ENCODE assay signal across 19 mouse cellular contexts in the genomic region with DNA sequence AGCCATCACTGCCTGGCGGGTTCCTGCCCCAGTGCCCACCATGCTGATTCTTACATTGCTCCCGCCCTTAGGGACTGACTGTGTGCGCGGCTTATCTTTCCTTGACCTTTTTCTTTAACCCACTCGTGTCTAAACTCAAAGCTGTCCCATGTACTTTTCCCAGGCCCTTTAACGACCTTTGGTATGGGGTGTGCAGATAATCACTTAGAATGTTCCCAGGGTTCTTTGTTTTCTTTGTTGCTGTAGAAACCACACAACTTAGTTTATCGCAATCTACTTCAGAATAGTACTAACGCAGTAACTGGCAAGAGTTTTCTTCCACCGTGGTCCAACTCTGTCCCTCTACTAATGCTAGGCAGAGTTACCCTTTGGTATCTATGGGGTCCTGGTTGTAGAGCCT.
A peak's percentile ranks its signal among the peaks of the same experiment; 100 is the strongest.
DNase-seq lines count a peak whose midpoint lies in the region; ATAC-seq and TF ChIP-seq lines count a peak whose summit lies in the region.
"Had no signal": no experiment of that assay in that cellular context is flagged by ENCODE, and none has a peak within 500 bp of the region (broad histone marks: within the 10 kb centered on the region; RNA-seq: fewer than 3 reads in every experiment).

No protein-coding gene starts in this region.

- no peak for DNase-seq in heart, adult 9 months (ENCODE audit: low spot score in 2 of 2)
- DNase-seq: adrenal gland, adult 2 months; adrenal gland, adult 8-10 months; adrenal gland, postnatal 10 days; adrenal gland, postnatal 14 days; adrenal gland, postnatal 25 days; adrenal gland, postnatal 36 days; B cell, adult 2 months; cerebellum, adult 11 months; cerebellum, adult 11-12 months; cerebellum, adult 18-20 months had no signal

- H3K27ac ChIP-seq in intestine, embryonic 16.5 days (ENCODE audit: low read length) = no peak overlapping the region
- no peak overlapping the region for H3K27ac ChIP-seq in intestine, embryonic 15.5 days
- no peak overlapping the region for H3K27ac ChIP-seq in intestine, postnatal 0 days (ENCODE audit: low read depth, low read length)

- no peaks in the 10 kb centered on the region for H3K9me3 ChIP-seq in intestine, embryonic 16.5 days (ENCODE audit: control insufficient read depth, low read length)
- H3K9me3 ChIP-seq in intestine, embryonic 15.5 days = no peaks in the 10 kb centered on the region
- H3K9me3 ChIP-seq in intestine, postnatal 0 days (ENCODE audit: control insufficient read depth) = no peaks in the 10 kb centered on the region
- H3K9me3 ChIP-seq: G1E had no signal

- H3K27me3 ChIP-seq in intestine, embryonic 16.5 days (replicated peaks; ENCODE audit: control insufficient read depth, insufficient read depth, low read length) = no peaks in the 10 kb centered on the region
- H3K27me3 ChIP-seq in intestine, embryonic 15.5 days (replicated peaks) = no peaks in the 10 kb centered on the region
- no peaks in the 10 kb centered on the region for H3K27me3 ChIP-seq in intestine, postnatal 0 days (replicated peaks; ENCODE audit: control insufficient read depth, insufficient read depth, low read length)
- H3K27me3 ChIP-seq: CH12.LX, Patski had no signal

- H3K4me1 ChIP-seq in intestine, embryonic 16.5 days (ENCODE audit: control insufficient read depth, insufficient read depth, low read length) = peaks cover 6% of the 10 kb centered on the region; the same call in 1 of the 2 replicates
- 0 out of 2 replicates have a peak, but pooled peaks cover 7% of the 10 kb centered on the region for H3K4me1 ChIP-seq in intestine, embryonic 15.5 days (replicated peaks)
- no peaks in the 10 kb centered on the region for H3K4me1 ChIP-seq in intestine, postnatal 0 days (replicated peaks; ENCODE audit: control insufficient read depth, insufficient read depth, low read length)

- H3K9ac ChIP-seq in intestine, embryonic 16.5 days (ENCODE audit: low read depth, low read length) = no peak overlapping the region
- no peak overlapping the region for H3K9ac ChIP-seq in intestine, embryonic 15.5 days
- H3K9ac ChIP-seq in intestine, postnatal 0 days (ENCODE audit: low read depth, low read length) = no peak overlapping the region

- no peak overlapping the region for H3K4me3 ChIP-seq in intestine, embryonic 16.5 days (ENCODE audit: low read length)
- H3K4me3 ChIP-seq in intestine, embryonic 15.5 days (replicated peaks) = no peak overlapping the region
- H3K4me3 ChIP-seq in intestine, postnatal 0 days (ENCODE audit: low read depth, low read length) = no peak overlapping the region

- peak; percentile 54 for ATAC-seq in intestine, embryonic 16.5 days
- no peak for ATAC-seq in intestine, embryonic 15.5 days
- ATAC-seq in intestine, postnatal 0 days = peak; percentile 62
- ATAC-seq: activated CD4-positive, CD25-positive, alpha-beta regulatory T cell, adult 4 months; CD4-positive, CD25-positive, alpha-beta regulatory T cell, adult 4 months; Patski had no signal

- H3K4me2 ChIP-seq in intestine, embryonic 16.5 days (ENCODE audit: low read depth, low read length) = no peak overlapping the region
- no peak overlapping the region for H3K4me2 ChIP-seq in intestine, embryonic 15.5 days (replicated peaks)
- H3K4me2 ChIP-seq in intestine, postnatal 0 days (replicated peaks; ENCODE audit: low read depth) = no peak overlapping the region

- WGBS in intestine, embryonic 16.5 days = 85% methylated on average over 9 of the region's 9 CpGs
- 84% methylated on average over 9 of the region's 9 CpGs for WGBS in intestine, embryonic 15.5 days
- WGBS in intestine, postnatal 0 days = 62% methylated on average over 9 of the region's 9 CpGs

- H3K36me3 ChIP-seq in intestine, embryonic 16.5 days (ENCODE audit: control insufficient read depth, insufficient read depth, low read length) = no peaks in the 10 kb centered on the region
- no peaks in the 10 kb centered on the region for H3K36me3 ChIP-seq in intestine, embryonic 15.5 days
- peaks cover 12% of the 10 kb centered on the region; the same call in 1 of the 2 replicates for H3K36me3 ChIP-seq in intestine, postnatal 0 days (ENCODE audit: control insufficient read depth, insufficient read depth)

- no peak for TF ChIP-seq CTCF in intestine, postnatal 0 days (IDR thresholded peaks at IDR 0.05; ENCODE audit: low read depth)
